Comparison of ENCODE assay signal across 12 mouse cellular contexts in the genomic region with DNA sequence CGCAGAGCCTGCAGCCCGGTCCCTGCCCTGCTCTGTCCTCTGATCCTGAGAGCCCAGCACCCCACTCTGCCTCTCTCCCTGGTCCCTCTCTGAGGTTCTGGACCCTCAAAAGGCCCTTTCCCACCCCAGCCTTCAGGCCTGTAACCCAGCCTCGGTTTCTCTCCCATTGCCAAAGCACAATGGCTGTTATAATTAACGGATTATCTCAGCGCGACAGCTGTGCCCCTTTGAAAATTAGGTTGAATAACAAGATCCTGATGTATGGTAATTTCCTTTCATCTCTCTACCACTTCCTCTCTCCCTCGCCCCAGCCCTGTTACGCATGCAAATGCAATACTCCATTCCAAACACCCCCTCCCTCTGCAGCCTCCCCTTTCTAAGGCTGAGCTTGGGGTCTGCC. TPM values are rescaled to one million over a fixed set of nuclear protein-coding genes. Genes with fewer than 3 reads are reported as not detected.
DNase-seq lines count a peak whose midpoint lies in the region; ATAC-seq and TF ChIP-seq lines count a peak whose summit lies in the region.
"Had no signal": no experiment of that assay in that cellular context is flagged by ENCODE, and none has a peak within 500 bp of the region (broad histone marks: within the 10 kb centered on the region; RNA-seq: fewer than 3 reads in every experiment).

No protein-coding gene starts in this region.

- TF ChIP-seq CTCF in left cerebral cortex, adult 2 months (IDR thresholded peaks at IDR 0.05), result no peak

- no peaks in the 10 kb centered on the region for H3K36me3 ChIP-seq in forebrain, embryonic 13.5 days (ENCODE audit: poor library complexity, severe bottlenecking)
- no peaks in the 10 kb centered on the region for H3K36me3 ChIP-seq in midbrain, embryonic 11.5 days (ENCODE audit: control insufficient read depth, insufficient read depth, low read length)
- H3K36me3 ChIP-seq: heart, embryonic 13.5 days had no signal

- peak; percentile 79 for ATAC-seq in forebrain, embryonic 13.5 days
- peak; percentile 72 for ATAC-seq in midbrain, embryonic 11.5 days (ENCODE audit: low FRiP score)

- no peak overlapping the region for H3K4me3 ChIP-seq in left cerebral cortex, adult 2 months
- H3K4me3 ChIP-seq in forebrain, embryonic 13.5 days, result no peak overlapping the region
- no peak overlapping the region for H3K4me3 ChIP-seq in midbrain, embryonic 11.5 days (ENCODE audit: low read depth, low read length)
- H3K4me3 ChIP-seq: heart, embryonic 13.5 days had no signal

- WGBS in forebrain, embryonic 13.5 days, result 3% methylated on average over 8 of the region's 8 CpGs
- 16% methylated on average over 8 of the region's 8 CpGs for WGBS in midbrain, embryonic 11.5 days

- no peaks in the 10 kb centered on the region for H3K27me3 ChIP-seq in forebrain, embryonic 13.5 days
- no peaks in the 10 kb centered on the region for H3K27me3 ChIP-seq in midbrain, embryonic 11.5 days (ENCODE audit: control insufficient read depth, insufficient read depth, low read length)

- no peak for DNase-seq in left cerebral cortex, adult 2 months (ENCODE audit: extremely low spot score in 1 of 2, low spot score in 2 of 2)
- DNase-seq in left cerebral cortex, postnatal 36 days (ENCODE audit: low spot score in 2 of 2), result no peak
- peak; percentile 91 for DNase-seq in midbrain, embryonic 11.5 days (ENCODE audit: low spot score, missing footprints)
- peak; percentile 28 to 41 for DNase-seq in thymus, postnatal 10 days (ENCODE audit: low spot score in 2 of 2)
- DNase-seq in adrenal gland, adult 8-10 months, result no peak
- no peak for DNase-seq in urinary bladder, postnatal 4 days (ENCODE audit: low spot score in 2 of 2)
- DNase-seq in layer of hippocampus, adult 9-10 months (ENCODE audit: low spot score), result no peak

- H3K4me2 ChIP-seq in forebrain, embryonic 13.5 days, result peak overlapping the region; percentile 37; the same call in 1 of the 2 replicates
- 0 out of 2 replicates have a peak overlapping the region, but pooled peaks have one; percentile 15 for H3K4me2 ChIP-seq in midbrain, embryonic 11.5 days
- H3K4me2 ChIP-seq: heart, embryonic 13.5 days had no signal

- peak overlapping the region; percentile 43; the same call in 1 of the 2 replicates for H3K9ac ChIP-seq in forebrain, embryonic 13.5 days
- H3K9ac ChIP-seq in midbrain, embryonic 11.5 days (ENCODE audit: low read length), result 0 out of 2 replicates have a peak overlapping the region, but pooled peaks have one; percentile 42
- H3K9ac ChIP-seq: heart, embryonic 13.5 days had no signal

- no peaks in the 10 kb centered on the region for H3K9me3 ChIP-seq in forebrain, embryonic 13.5 days (replicated peaks)
- no peaks in the 10 kb centered on the region for H3K9me3 ChIP-seq in midbrain, embryonic 11.5 days (ENCODE audit: control insufficient read depth, low read length)
- H3K9me3 ChIP-seq: heart, embryonic 13.5 days had no signal

- intact Hi-C loops in left cerebral cortex, adult 2 months (cut with DNase I), result no loop called here
- intact Hi-C loops in left cerebral cortex, postnatal 36 days (cut with DNase I), result no loop called here

- H3K27ac ChIP-seq in left cerebral cortex, adult 2 months, result peak overlapping the region; percentile 83
- peak overlapping the region; percentile 96 for H3K27ac ChIP-seq in forebrain, embryonic 13.5 days
- H3K27ac ChIP-seq in midbrain, embryonic 11.5 days (ENCODE audit: low read depth, low read length), result peak overlapping the region; percentile 67
- H3K27ac ChIP-seq: heart, embryonic 13.5 days had no signal

- peaks cover 69% of the 10 kb centered on the region for H3K4me1 ChIP-seq in forebrain, embryonic 13.5 days
- H3K4me1 ChIP-seq in midbrain, embryonic 11.5 days (ENCODE audit: control insufficient read depth, insufficient read depth, low read length), result peaks cover 30% of the 10 kb centered on the region

RNA-seq across cellular contexts. Expression of gene Elfn2, which starts 35.1 kb away (rescaled TPM):
- 100 to 1,000 TPM; 144 to 177 TPM for total RNA-seq in left cerebral cortex, adult 2 months (2021)
- 100 to 1,000 TPM; 130 to 159 TPM for total RNA-seq in left cerebral cortex, postnatal 36 days (2021)
- 1.7 and 1.8 TPM in 2 replicates for polyA plus RNA-seq in forebrain, embryonic 13.5 days (2015; fragmentation: Nextera tagmentation; extraction: Ambion mirVana)
- 0.18 TPM in 2 replicates for polyA plus RNA-seq in midbrain, embryonic 11.5 days (2014; fragmentation: Nextera tagmentation; extraction: Ambion mirVana)
- 1 to 10 TPM; 4.1 to 7.4 (median 5.5) TPM for total RNA-seq in adrenal gland, adult 8-10 months (2022)
- total RNA-seq: common myeloid progenitor, adult 5-6 weeks; liver, adult 2 months; monocyte, adult 5-6 weeks had no signal
- polyA plus RNA-seq: liver, adult 2 months had no signal

Comparison
In these comparisons a context has a peak if more than half of its experiments do, and no peak if none do; other contexts are left out.
1. DNase-seq: peak in midbrain, embryonic 11.5 days (single experiment) and thymus, postnatal 10 days (2 of 2); none in left cerebral cortex, adult 2 months (0 of 2), left cerebral cortex, postnatal 36 days (0 of 2), adrenal gland, adult 8-10 months (single experiment), urinary bladder, postnatal 4 days (0 of 2) and layer of hippocampus, adult 9-10 months (single experiment).
2. RNA of gene Elfn2, which starts 35.1 kb away (total RNA-seq): 144 to 177 TPM in left cerebral cortex, adult 2 months and 130 to 159 TPM in left cerebral cortex, postnatal 36 days; 4.1 to 7.4 TPM in adrenal gland, adult 8-10 months; every median in the first group is over 10 times any median in the second.
3. Peak in every context shown above with its lines, with median percentiles within 50 percentile points of each other: H3K27ac ChIP-seq.